Mouse (Mus musculus) embryonic facial prominence, embryonic 12.5 days (tissue): ENCODE results near the gene Mettl27. TPM values are rescaled to one million over a fixed set of nuclear protein-coding genes. Genes with fewer than 3 reads are reported as not detected.

Source experiments
- ATAC-seq: fragments of 200-750 bp; cut with Nextera tagmentation; 2 replicates; pipeline ENCODE4 v1.8.0; 2017; ENCODE audit not compliant: insufficient number of reproducible peaks, insufficient read depth, low FRiP score, low TSS enrichment
- H3K27ac ChIP-seq: fragments of 300-500 bp; sonication (generic); 2 replicates; pipeline ENCODE4 v1.5.1; 2016; ENCODE audit warnings: mild to moderate bottlenecking
- H3K27me3 ChIP-seq: fragments of 300-500 bp; sonication (generic); 2 replicates; pipeline ENCODE4 v1.6.1; 2016; ENCODE audit warnings: mild to moderate bottlenecking, moderate library complexity
- H3K36me3 ChIP-seq: fragments of 300-500 bp; sonication (generic); 2 replicates; pipeline ENCODE4 v1.6.1; 2016; ENCODE audit warnings: mild to moderate bottlenecking
- H3K4me1 ChIP-seq: fragments of 300-500 bp; sonication (generic); 2 replicates; pipeline ENCODE4 v1.6.1; 2016
- H3K4me2 ChIP-seq: fragments of 300-500 bp; sonication (generic); replicated peaks from 2 replicates; pipeline ENCODE4 v1.6.1; 2016; ENCODE audit warnings: mild to moderate bottlenecking, moderate library complexity
- H3K4me3 ChIP-seq: fragments of 300-500 bp; sonication (generic); 2 replicates; pipeline ENCODE4 v1.5.1; 2016; ENCODE audit warnings: mild to moderate bottlenecking
- H3K9ac ChIP-seq: fragments of 300-500 bp; sonication (generic); 2 replicates; pipeline ENCODE4 v1.6.1; 2016; ENCODE audit warnings: mild to moderate bottlenecking, moderate library complexity
- H3K9me3 ChIP-seq: fragments of 300-500 bp; sonication (generic); 2 replicates; pipeline ENCODE4 v1.6.1; 2016; ENCODE audit warnings: mild to moderate bottlenecking, moderate library complexity
- WGBS: fragments of 180-500 bp; shearing (Covaris S2); methylation state at CpG from one replicate; pipeline ENCODE4 v1.1.7; 2016; 5-methylcytosine and 5-hydroxymethylcytosine counted together
- polyA plus RNA-seq: library from polyadenylated mRNA; unstranded; fragments of >200 nt; fragmentation: Nextera tagmentation; extraction: Ambion mirVana; gene quantifications from 2 replicates; pipeline ENCODE4 v1.2.1, GENCODE M21; 2016

The Mettl27 gene
- 21.7 and 21.8 TPM in 2 replicates for polyA plus RNA-seq

DNA sequence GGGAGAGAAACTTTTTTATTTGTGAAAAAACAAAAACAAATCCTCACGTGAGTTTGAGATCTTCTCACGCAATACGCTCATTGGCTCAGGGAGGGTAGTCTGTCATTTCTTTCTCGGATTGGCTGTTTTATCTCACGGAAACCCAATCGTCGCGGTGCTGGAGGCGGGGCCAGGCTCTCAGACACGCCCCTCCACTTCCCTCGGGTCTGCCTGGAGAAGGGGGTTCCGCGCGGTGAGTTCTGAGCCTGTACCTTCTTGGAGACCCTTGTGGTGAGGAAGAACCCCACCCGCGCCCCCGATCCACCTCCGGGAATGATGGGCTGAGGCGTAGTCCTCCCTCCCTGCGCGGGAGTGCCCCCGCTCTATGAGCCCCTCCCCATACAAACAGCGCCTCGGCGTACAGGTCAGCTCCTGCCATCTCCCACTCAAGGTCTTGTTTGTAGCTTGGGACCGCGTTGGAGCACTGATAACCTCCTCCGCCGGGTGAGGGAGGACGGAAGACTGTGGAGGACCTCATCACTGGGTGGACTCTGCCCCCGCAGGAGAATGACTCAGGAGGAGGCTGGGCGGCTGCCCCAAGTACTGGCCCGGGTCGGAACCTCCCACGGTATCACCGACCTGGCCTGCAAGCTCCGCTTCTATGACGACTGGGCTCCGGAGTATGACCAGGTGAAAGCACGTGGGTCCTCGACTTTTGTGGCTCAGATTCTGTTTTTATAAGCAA lies at the start of gene Mettl27:
Mettl27 (plus strand) TSS at position 190 of the 724 bp plus-strand sequence.
- Histone ChIP-seq H3K36me3 (peaks cover 4% of the 10 kb centered on the region; the same call in 1 of the 2 replicates), H3K9me3 (no peaks in the 10 kb centered on the region), H3K9ac (peak within 1 kb of the TSS; percentile 80), H3K27me3 (no peaks in the 10 kb centered on the region), H3K4me2 (peak within 1 kb of the TSS; percentile 78), H3K4me3 (peak within 1 kb of the TSS; percentile 71), H3K4me1 (no peaks in the 10 kb centered on the region), H3K27ac (0 out of 2 replicates have a peak within 1 kb of the TSS, but pooled peaks have one; percentile 50)
- under 1% methylated on average over 41 of the region's 41 CpGs for WGBS
- peak; percentile 86 for ATAC-seq

DNA sequence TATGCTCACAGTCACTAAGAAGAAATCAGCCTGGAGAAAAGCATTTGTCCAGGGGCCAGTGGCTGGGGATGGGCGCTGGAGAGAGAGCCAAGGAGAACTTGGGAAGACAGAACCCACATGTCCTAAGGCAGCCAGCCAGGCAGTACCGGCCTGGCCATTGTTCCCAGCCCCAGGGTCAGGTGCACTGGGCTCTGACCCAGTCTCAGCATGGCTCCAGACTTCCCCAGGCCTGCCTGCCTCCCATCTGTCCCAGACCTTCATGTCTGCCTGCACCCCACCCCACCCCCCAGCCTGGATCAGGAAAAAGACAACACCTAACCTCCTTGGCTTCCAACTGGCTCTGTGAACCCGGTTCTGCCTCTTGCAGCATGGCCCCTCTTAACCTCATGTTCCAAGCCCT lies 49.1 kb upstream of the Mettl27 start:
- Histone ChIP-seq H3K27ac (no peak overlapping the region), H3K9me3 (no peaks in the 10 kb centered on the region), H3K9ac (no peak overlapping the region), H3K4me1 (no peaks in the 10 kb centered on the region), H3K36me3 (no peaks in the 10 kb centered on the region), H3K4me3 (no peak overlapping the region), H3K27me3 (peaks cover 5% of the 10 kb centered on the region; the same call in 1 of the 2 replicates), H3K4me2 (no peak overlapping the region)
- ATAC-seq: no peak
- WGBS: 61% methylated on average over 3 of the region's 3 CpGs

DNA sequence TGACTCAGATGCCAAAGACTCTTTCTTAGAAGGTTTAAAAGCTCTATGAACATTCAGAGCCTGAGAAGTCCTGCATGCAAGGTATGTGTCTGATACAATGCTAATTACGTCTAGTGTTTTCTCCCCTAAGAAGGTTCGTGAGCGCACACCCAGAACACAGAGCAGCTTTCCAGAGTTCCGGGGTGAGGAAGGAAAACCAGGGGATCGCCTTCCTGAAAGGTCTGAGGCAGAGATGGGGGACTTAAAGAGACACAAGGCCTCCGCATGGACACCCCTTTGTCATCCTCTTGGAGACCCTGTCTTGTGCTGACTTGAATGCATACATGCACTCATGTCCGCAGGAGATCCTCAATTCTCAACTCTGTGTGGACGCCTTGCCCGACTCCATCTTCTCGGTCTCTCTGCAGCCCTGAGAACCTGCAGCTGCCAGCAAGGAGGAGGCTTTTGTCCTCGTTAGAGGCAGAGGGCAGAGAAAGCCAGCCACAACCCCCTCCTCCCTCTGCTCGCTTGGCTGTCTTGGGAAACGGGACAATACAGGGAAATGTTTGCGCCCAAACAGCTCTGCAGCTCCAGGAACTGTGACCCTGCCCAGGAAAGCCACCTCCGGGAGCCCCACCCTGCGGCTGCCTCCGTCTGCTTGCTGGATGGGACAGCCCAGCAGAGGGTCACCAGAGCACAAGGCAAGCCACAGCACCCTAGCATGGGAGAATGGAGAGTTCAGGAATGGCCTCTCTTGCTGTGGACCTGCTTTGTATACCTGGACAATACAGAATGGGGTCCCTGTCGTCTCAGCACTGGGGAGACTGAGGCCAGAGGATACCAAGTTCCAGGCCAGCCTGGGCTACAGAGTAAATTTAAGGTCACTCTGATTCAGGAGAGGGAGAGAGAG lies 44.5 kb upstream of the Mettl27 start:
- Histone ChIP-seq H3K27ac (no peak overlapping the region), H3K9ac (no peak overlapping the region), H3K4me3 (no peak overlapping the region), H3K36me3 (no peaks in the 10 kb centered on the region), H3K4me1 (no peaks in the 10 kb centered on the region), H3K4me2 (no peak overlapping the region), H3K27me3 (peaks cover 5% of the 10 kb centered on the region; the same call in 1 of the 2 replicates), H3K9me3 (no peaks in the 10 kb centered on the region)
- WGBS: 61% methylated on average over 18 of the region's 18 CpGs
- no peak; the same call in 1 of the 2 replicates for ATAC-seq

- WGBS: 88% methylated on average over 7 of the region's 7 CpGs
- no peak for ATAC-seq
- Histone ChIP-seq H3K36me3 (no peaks in the 10 kb centered on the region), H3K4me1 (no peaks in the 10 kb centered on the region), H3K9ac (no peak overlapping the region), H3K9me3 (no peaks in the 10 kb centered on the region), H3K27me3 (peaks cover 5% of the 10 kb centered on the region; the same call in 1 of the 2 replicates), H3K27ac (no peak overlapping the region), H3K4me2 (no peak overlapping the region), H3K4me3 (no peak overlapping the region)
These were observed 43.7 kb upstream of the Mettl27 start for GRCm38 (mm10) chr5:134888505-134888904.

GRCm38 (mm10) chr5:134890601-134891054 lies 41.5 kb upstream of the Mettl27 start:
- WGBS: 58% methylated on average over 6 of the region's 6 CpGs
- Histone ChIP-seq H3K27me3 (peaks cover 5% of the 10 kb centered on the region; the same call in 1 of the 2 replicates), H3K4me2 (no peak overlapping the region), H3K36me3 (no peaks in the 10 kb centered on the region), H3K9ac (no peak overlapping the region), H3K27ac (no peak overlapping the region), H3K9me3 (no peaks in the 10 kb centered on the region), H3K4me1 (peaks cover 12% of the 10 kb centered on the region; the same call in 1 of the 2 replicates), H3K4me3 (no peak overlapping the region)
- no peak for ATAC-seq

- ATAC-seq: no peak
- H3K4me2 ChIP-seq: no peak overlapping the region
- no peaks in the 10 kb centered on the region for H3K36me3 ChIP-seq
- H3K9ac ChIP-seq: no peak overlapping the region
- H3K4me1 ChIP-seq: peaks cover 15% of the 10 kb centered on the region; the same call in 1 of the 2 replicates
- no peaks in the 10 kb centered on the region for H3K9me3 ChIP-seq
- H3K4me3 ChIP-seq: no peak overlapping the region
- H3K27ac ChIP-seq: no peak overlapping the region
- WGBS: 69% methylated on average over 8 of the region's 8 CpGs
- H3K27me3 ChIP-seq: peaks cover 5% of the 10 kb centered on the region; the same call in 1 of the 2 replicates
These were observed 40.6 kb upstream of the Mettl27 start for GRCm38 (mm10) chr5:134891552-134891951.

DNA sequence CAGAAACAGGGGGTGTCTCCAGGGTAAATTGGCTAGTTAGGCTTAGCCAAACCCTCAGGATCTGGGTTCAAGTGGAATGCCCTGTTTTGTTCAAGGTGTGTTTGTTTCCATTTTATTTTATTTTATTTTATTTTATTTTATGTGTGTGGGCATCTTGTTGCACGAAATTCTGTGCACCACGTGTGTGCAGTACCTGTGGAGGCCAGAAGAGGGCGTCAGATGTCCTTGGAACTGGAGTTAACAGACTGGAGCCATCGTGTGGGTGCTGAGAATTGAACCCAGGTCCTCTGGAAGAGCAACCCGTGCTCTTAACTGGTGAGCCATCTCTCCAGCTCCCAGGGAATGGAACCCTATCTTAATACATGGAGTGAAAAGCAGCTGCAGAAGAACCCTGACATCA lies 39.5 kb upstream of the Mettl27 start:
- no peak overlapping the region for H3K4me2 ChIP-seq
- no peaks in the 10 kb centered on the region for H3K9me3 ChIP-seq
- H3K27me3 ChIP-seq: peaks cover 4% of the 10 kb centered on the region; the same call in 1 of the 2 replicates
- WGBS: 76% methylated on average over 5 of the region's 5 CpGs
- peaks cover 25% of the 10 kb centered on the region for H3K4me1 ChIP-seq
- no peak for ATAC-seq
- H3K27ac ChIP-seq: no peak overlapping the region
- no peak overlapping the region for H3K9ac ChIP-seq
- H3K36me3 ChIP-seq: no peaks in the 10 kb centered on the region
- no peak overlapping the region for H3K4me3 ChIP-seq

GRCm38 (mm10) chr5:134895291-134895690 lies 36.9 kb upstream of the Mettl27 start:
- no peaks in the 10 kb centered on the region for H3K9me3 ChIP-seq
- ATAC-seq: peak; percentile 67

GRCm38 (mm10) chr5:134896965-134897364 lies 35.2 kb upstream of the Mettl27 start:
- Histone ChIP-seq H3K27me3 (no peaks in the 10 kb centered on the region), H3K9me3 (no peaks in the 10 kb centered on the region), H3K27ac (no peak overlapping the region), H3K4me2 (no peak overlapping the region), H3K9ac (no peak overlapping the region), H3K36me3 (no peaks in the 10 kb centered on the region), H3K4me1 (peaks cover 28% of the 10 kb centered on the region), H3K4me3 (no peak overlapping the region)
- ATAC-seq: no peak
- WGBS: 74% methylated on average over 8 of the region's 8 CpGs

More at GRCm38 (mm10) chr5:134895291-134895690, 36.9 kb upstream of the Mettl27 start:
- Histone ChIP-seq H3K36me3 (no peaks in the 10 kb centered on the region), H3K4me1 (peaks cover 28% of the 10 kb centered on the region), H3K9ac (no peak overlapping the region), H3K4me3 (no peak overlapping the region), H3K4me2 (no peak overlapping the region), H3K27ac (peak overlapping the region; percentile 51), H3K27me3 (no peaks in the 10 kb centered on the region)
- WGBS: 22% methylated on average over 8 of the region's 8 CpGs

DNA sequence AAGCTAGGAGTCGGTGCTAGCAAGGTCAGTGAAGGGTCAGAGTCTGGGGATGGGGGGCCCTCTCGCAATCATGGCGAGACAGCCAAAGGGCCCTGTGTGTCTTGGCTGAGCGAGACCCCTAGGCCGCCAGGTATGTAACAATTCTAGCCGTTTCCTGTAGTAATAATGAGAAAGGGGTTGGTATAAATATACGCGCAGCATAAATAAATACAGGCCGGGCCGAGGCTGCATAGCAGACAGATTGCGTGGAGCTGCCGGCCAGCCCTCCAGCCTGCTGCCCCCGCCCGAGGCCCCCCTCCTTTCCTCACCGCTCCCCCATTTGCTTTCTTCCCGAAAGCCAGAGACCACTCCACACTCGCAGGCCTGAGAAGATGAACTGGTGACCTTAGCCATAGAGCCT lies 34.6 kb upstream of the Mettl27 start:
- Histone ChIP-seq H3K4me2 (no peak overlapping the region), H3K4me3 (no peak overlapping the region), H3K4me1 (peaks cover 28% of the 10 kb centered on the region), H3K36me3 (no peaks in the 10 kb centered on the region), H3K27me3 (no peaks in the 10 kb centered on the region), H3K27ac (0 out of 2 replicates have a peak overlapping the region, but pooled peaks have one; percentile 12), H3K9me3 (no peaks in the 10 kb centered on the region), H3K9ac (no peak overlapping the region)
- ATAC-seq: no peak
- WGBS: 51% methylated on average over 17 of the region's 17 CpGs

DNA sequence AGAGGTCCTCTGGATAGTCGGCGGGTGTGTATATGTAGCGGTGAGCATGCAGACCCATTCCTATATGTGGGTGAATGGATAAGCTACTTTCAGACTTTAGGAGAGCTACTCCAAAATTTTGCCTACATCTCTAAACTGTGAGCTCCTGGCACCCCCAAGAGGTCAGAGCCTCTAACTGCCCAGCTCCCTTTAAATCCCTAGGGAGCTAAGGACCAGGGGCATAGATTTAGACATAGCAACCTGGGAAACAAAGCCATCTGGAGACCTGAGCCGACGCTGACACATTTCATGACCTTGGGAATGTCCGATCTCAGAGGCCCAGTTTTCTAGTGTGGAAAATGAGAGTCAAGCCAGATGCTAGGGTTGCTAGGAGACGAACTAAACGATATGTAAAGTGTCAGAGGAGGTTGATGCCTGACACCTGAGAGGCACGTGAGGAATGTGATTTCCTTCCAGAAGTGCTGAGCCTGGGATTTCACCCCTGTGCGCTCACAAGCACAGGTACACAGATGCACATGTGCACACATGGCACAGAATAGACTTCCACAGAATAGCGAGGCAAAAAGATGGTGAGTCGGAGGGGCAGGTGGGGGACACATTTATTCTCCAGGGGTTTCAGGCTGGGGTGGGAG lies 31.0 kb upstream of the Mettl27 start:
- H3K36me3 ChIP-seq: no peaks in the 10 kb centered on the region
- ATAC-seq: peak; percentile 43; the same call in 1 of the 2 replicates
- 37% methylated on average over 12 of the region's 12 CpGs for WGBS

More for the DNA sequence above, 31.0 kb upstream of the Mettl27 start:
- Histone ChIP-seq H3K27me3 (no peaks in the 10 kb centered on the region), H3K9ac (no peak overlapping the region), H3K4me2 (no peak overlapping the region), H3K4me3 (no peak overlapping the region), H3K4me1 (peaks cover 13% of the 10 kb centered on the region), H3K27ac (no peak overlapping the region), H3K9me3 (no peaks in the 10 kb centered on the region)
